Mouse (Mus musculus) limb, embryonic 15.5 days (tissue): ENCODE measurements around the gene Lhx4. TPM values are rescaled to one million over a fixed set of nuclear protein-coding genes. Genes with fewer than 3 reads are reported as not detected.

Experiments used
- ATAC-seq: fragments of 200-750 bp; cut with Nextera tagmentation; 2 replicates; pipeline ENCODE4 v1.8.0; 2017; ENCODE audit warnings: low read depth, moderate TSS enrichment; ENCODE audit not compliant: insufficient number of reproducible peaks, low FRiP score, low TSS enrichment
- H3K27ac ChIP-seq: fragments of 300-500 bp; sonication (generic); 2 replicates; pipeline ENCODE4 v1.5.1; 2015; ENCODE audit warnings: moderate library complexity, mild to moderate bottlenecking, inconsistent platforms
- H3K27me3 ChIP-seq: fragments of 300-500 bp; sonication (generic); 2 replicates; pipeline ENCODE4 v1.6.1; 2015; ENCODE audit warnings: inconsistent platforms
- H3K36me3 ChIP-seq: fragments of 300-500 bp; sonication (generic); 2 replicates; pipeline ENCODE4 v1.6.1; 2015; ENCODE audit warnings: inconsistent platforms
- H3K4me1 ChIP-seq: fragments of 300-500 bp; sonication (generic); 2 replicates; pipeline ENCODE4 v1.6.1; 2015; ENCODE audit warnings: inconsistent platforms
- H3K4me2 ChIP-seq: fragments of 300-500 bp; sonication (generic); 2 replicates; pipeline ENCODE4 v1.6.1; 2015; ENCODE audit warnings: mild to moderate bottlenecking, inconsistent platforms
- H3K4me3 ChIP-seq: fragments of 300-500 bp; sonication (generic); 2 replicates; pipeline ENCODE4 v1.5.1; 2015; ENCODE audit warnings: mild to moderate bottlenecking, inconsistent platforms
- H3K9ac ChIP-seq: fragments of 300-500 bp; sonication (generic); 2 replicates; pipeline ENCODE4 v1.6.1; 2015; ENCODE audit warnings: inconsistent platforms
- H3K9me3 ChIP-seq: fragments of 300-500 bp; sonication (generic); 2 replicates; pipeline ENCODE4 v1.6.1; 2016; ENCODE audit warnings: inconsistent platforms
- WGBS: fragments of 180-500 bp; shearing (Covaris S2); methylation state at CpG from one replicate; pipeline ENCODE4 v1.1.7; 2015; 5-methylcytosine and 5-hydroxymethylcytosine counted together
- polyA plus RNA-seq: library from polyadenylated mRNA; unstranded; fragments of >200 nt; fragmentation: Nextera tagmentation; extraction: Ambion mirVana; gene quantifications from 2 replicates; pipeline ENCODE4 v1.2.1, GENCODE M21; 2015

Lhx4 gene
- polyA plus RNA-seq: 0.02 and 0.04 TPM in 2 replicates

DNA sequence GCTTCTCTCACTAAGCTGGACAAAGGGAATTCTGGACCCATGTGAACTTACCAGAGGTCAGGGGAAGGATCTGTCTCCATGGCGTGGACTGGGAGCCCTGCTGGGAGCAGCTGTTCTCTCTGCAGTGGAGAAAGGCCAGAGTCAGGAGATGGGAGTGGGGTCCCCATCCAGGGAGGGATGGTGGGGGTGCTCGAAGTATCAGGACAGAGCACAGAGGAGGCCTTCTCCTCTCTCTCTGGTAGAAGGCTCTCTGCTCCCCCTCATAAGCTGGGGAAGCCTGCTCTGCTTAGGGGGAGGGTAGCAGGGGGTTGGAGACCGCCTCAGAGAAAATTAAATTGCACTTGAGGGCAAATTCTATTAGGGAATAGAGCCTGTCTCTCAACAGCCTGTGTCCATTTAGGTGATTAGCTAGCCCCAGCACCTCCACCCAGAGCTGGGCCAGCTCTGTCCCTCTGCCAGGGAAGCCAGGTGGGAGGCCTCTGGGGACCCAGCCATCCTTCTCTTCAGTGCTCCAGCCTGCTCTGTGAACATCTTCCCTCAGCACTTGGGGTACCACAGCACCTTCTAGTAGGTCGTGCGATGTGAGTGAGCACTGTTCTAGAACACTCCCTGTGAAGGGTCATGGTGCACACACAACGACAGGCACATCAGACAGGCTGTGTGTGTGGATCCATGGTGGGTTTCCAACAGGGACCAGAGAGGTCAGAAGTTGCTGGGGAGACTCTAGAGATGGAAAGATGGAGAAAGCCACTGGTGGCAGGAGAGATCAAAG is at the start of gene Lhx4:
Lhx4 (minus strand) TSS at position 201 of the 772 bp plus-strand sequence.
- Histone ChIP-seq H3K9ac (no peak within 1 kb of the TSS), H3K4me2 (no peak within 1 kb of the TSS), H3K27ac (no peak within 1 kb of the TSS), H3K9me3 (no peaks in the 10 kb centered on the region), H3K36me3 (no peaks in the 10 kb centered on the region), H3K4me3 (no peak within 1 kb of the TSS), H3K27me3 (peaks cover 71% of the 10 kb centered on the region), H3K4me1 (0 out of 2 replicates have a peak, but pooled peaks cover 4% of the 10 kb centered on the region)
- no peak for ATAC-seq
- 56% methylated on average over 6 of the region's 6 CpGs for WGBS

DNA sequence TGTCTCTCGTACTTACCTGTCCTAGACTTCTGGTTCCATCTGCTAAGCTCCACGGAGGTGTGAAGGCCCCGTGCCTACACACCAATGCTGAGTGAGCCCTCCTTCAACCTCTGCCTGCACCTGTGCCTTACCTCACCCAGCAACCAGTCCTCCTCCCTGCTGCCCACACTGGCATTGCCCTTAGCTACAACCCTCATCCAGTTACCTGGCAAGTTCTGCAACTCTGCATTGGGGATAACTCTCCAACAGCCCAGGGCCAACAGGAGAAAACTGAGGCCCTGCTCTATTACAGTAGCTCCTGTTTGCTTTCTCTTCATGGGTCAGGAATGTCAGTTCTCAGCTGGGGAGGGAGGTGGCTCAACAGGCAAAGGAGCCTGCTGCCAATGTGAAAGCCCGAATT is 46.5 kb upstream of the Lhx4 start:
- H3K36me3 ChIP-seq: peaks cover 37% of the 10 kb centered on the region
- no peak overlapping the region for H3K9ac ChIP-seq
- ATAC-seq: no peak
- H3K4me3 ChIP-seq: no peak overlapping the region
- H3K27ac ChIP-seq: no peak overlapping the region
- no peaks in the 10 kb centered on the region for H3K9me3 ChIP-seq
- WGBS: 88% methylated on average over 4 of the region's 4 CpGs
- H3K27me3 ChIP-seq: no peaks in the 10 kb centered on the region
- H3K4me2 ChIP-seq: no peak overlapping the region
- H3K4me1 ChIP-seq: 0 out of 2 replicates have a peak, but pooled peaks cover 2% of the 10 kb centered on the region

DNA sequence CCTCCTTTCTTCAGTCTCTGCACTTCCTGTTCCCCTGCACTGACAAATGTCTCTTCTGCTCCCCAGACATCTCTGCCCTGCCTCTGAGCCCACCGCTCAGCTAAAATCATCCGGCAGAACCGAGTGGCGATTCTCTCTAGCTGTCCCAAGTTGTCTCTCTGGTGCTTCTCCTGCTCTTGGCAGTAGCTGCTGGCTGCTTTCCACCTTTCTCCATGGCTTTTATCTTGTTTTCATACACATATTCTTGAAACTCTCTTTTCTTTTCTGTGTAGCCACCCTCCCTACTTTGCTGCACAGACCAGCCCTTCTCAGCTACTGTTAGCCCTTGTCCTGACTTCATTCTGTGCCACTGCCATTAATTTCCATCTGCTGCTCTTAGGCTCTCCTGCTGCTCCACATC is 45.9 kb upstream of the Lhx4 start:
- no peak overlapping the region for H3K4me2 ChIP-seq
- H3K27ac ChIP-seq: no peak overlapping the region
- H3K27me3 ChIP-seq: no peaks in the 10 kb centered on the region
- H3K9ac ChIP-seq: no peak overlapping the region
- 83% methylated on average over 4 of the region's 4 CpGs for WGBS
- no peaks in the 10 kb centered on the region for H3K9me3 ChIP-seq
- 0 out of 2 replicates have a peak, but pooled peaks cover 2% of the 10 kb centered on the region for H3K4me1 ChIP-seq
- no peak overlapping the region for H3K4me3 ChIP-seq
- ATAC-seq: no peak
- H3K36me3 ChIP-seq: peaks cover 37% of the 10 kb centered on the region

DNA sequence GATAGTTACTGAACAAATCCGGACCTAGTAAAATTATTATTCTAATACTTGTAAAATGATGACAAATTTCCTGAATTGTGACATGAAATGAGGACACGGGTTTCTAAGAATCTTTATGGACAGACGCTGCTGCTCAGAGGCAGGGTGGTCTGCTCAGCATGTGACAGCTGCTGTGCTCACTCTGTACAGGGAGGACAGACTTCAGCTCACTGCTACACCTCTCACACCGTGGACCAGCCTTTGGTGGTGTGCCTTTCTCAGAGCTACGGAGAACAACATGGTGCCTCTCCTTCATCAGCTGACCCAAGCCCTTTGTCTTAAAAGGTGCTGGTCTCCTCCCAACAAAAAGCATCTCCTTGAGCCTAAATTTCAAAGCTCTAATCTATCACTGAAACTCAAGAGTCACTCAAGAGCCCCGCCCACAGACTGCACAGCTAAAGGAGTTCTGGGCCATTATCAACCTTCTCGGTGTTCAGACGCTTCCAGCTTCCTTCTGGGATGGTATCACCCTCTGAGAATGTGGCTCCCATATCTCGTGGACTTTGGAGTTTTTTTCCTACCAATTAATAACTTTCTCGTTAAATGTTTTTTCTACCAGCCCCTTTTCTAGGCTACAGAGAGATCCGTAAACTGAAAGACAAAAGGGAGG is 45.4 kb upstream of the Lhx4 start:
- ATAC-seq: no peak
- 72% methylated on average over 11 of the region's 11 CpGs for WGBS
- Histone ChIP-seq H3K4me1 (0 out of 2 replicates have a peak, but pooled peaks cover 2% of the 10 kb centered on the region), H3K27ac (no peak overlapping the region), H3K4me2 (no peak overlapping the region), H3K36me3 (peaks cover 41% of the 10 kb centered on the region), H3K27me3 (no peaks in the 10 kb centered on the region), H3K9ac (no peak overlapping the region), H3K9me3 (no peaks in the 10 kb centered on the region), H3K4me3 (no peak overlapping the region)

DNA sequence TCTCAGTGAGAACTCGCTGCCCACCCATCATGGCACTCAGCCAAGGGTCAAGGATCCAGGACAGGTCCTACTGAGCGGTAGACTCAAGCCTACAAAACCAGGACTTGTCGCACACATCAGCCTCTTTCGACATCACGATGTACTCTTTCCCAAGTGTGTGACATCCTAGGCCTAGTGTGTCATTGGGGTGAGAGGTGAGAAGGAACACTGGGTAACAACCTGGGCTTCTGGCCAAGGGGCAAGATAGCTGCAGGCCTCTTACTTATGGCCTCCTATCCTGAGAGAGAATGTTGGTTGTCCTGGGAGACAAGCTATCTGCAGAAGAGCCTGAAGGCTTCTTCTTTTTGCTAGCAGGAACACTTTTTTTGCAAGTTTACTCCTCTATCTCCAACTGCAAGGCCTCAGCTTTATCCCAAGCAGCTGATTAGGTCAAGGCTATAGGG is 44.3 kb upstream of the Lhx4 start:
- H3K4me2 ChIP-seq: no peak overlapping the region
- WGBS: 92% methylated on average over 5 of the region's 5 CpGs
- no peak for ATAC-seq
- H3K4me3 ChIP-seq: no peak overlapping the region
- H3K36me3 ChIP-seq: peaks cover 48% of the 10 kb centered on the region
- H3K4me1 ChIP-seq: no peaks in the 10 kb centered on the region
- no peaks in the 10 kb centered on the region for H3K9me3 ChIP-seq
- H3K27ac ChIP-seq: no peak overlapping the region
- no peaks in the 10 kb centered on the region for H3K27me3 ChIP-seq
- H3K9ac ChIP-seq: no peak overlapping the region

DNA sequence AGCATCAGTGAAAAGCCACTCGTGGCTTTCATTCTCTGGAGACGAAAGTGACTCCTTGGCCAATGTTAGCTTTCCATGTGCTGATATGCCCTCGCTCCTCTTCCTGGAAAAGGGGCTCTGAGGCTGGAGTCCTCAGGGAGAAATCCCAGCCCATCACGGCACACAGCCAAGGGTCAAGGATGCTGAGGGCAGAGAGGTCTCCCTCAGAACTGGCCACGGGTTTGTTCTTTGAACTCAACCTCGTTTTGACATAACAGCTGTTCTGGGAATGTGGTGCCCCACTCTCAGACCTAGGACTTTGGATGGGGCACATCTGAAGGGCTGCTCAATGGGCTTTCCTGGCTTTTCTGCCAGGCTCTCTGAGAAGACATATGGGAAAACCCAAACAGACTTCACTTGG is 43.4 kb upstream of the Lhx4 start:
- Histone ChIP-seq H3K9ac (no peak overlapping the region), H3K4me2 (no peak overlapping the region), H3K27me3 (no peaks in the 10 kb centered on the region), H3K4me1 (no peaks in the 10 kb centered on the region), H3K4me3 (no peak overlapping the region), H3K36me3 (peaks cover 54% of the 10 kb centered on the region), H3K27ac (no peak overlapping the region), H3K9me3 (no peaks in the 10 kb centered on the region)
- ATAC-seq: no peak
- WGBS: 80% methylated on average over 6 of the region's 6 CpGs

DNA sequence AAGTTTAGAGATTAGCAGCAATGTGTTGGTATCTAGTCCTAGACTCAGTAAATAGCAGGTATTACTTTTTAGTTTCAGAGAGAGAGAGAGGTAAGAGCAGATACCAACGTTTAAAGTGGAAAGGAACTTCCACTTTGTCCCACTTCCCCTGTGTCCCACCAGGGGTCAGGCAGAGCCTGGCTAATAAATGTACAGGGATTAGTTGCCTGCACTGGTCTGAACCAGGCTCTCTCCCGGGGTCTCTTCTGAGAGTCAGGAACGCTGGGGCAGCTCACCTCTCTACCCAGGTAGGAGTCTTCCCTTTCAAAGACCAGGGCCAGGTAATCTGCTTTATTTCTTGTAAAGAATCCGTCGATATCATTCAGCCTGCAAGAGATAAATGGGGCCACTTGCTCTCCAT is 40.4 kb upstream of the Lhx4 start:
- Histone ChIP-seq H3K4me2 (no peak overlapping the region), H3K27ac (no peak overlapping the region), H3K4me1 (no peaks in the 10 kb centered on the region), H3K36me3 (peaks cover 74% of the 10 kb centered on the region), H3K9me3 (no peaks in the 10 kb centered on the region), H3K27me3 (no peaks in the 10 kb centered on the region), H3K9ac (no peak overlapping the region), H3K4me3 (no peak overlapping the region)
- 52% methylated on average over 5 of the region's 5 CpGs for WGBS
- no peak for ATAC-seq

DNA sequence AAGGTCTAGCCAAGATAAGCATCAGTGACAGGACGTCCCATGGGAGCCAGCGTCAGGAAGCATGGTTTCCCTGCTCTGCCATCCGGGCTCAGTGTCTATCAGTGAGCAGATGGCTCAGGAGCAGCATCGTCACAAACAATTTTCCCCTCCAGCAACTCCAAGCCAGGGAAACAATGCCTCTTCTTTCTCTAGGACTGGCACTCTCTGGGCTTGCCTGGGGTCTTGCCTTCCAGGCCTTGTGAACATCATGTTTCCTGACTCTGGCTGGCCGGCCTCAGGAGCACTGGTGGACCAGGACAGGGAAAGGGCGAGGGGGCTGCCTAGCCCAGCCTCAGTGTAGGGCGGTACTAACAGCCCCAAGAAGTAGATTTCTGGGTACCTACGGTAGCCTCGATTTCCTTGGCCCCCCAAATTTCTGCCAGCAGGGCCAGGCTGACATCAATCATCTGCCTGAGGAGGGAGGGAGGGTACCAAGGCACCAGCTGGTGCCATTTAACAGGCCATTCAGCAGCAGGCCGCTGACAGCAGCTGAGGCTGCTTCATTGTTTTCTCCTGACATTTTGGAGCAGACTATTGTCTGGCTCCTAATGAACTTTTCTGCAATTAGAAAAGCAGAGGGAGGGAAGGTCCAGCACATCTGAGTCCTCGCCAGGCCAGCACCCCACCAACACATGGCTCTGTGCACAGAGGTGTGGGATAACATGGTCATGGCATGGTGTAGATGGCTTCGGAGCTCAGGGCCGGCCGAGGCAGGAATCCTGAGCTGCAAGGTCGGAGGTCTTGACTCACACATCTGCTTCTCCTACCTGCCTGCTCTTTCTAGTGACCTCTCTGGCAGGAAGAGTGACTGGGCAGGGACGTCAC is 38.9 kb upstream of the Lhx4 start:
- no peaks in the 10 kb centered on the region for H3K27me3 ChIP-seq
- H3K27ac ChIP-seq: no peak overlapping the region
- ATAC-seq: no peak
- 75% methylated on average over 16 of the region's 16 CpGs for WGBS
- H3K9me3 ChIP-seq: no peaks in the 10 kb centered on the region
- H3K9ac ChIP-seq: no peak overlapping the region
- peaks cover 79% of the 10 kb centered on the region for H3K36me3 ChIP-seq
- H3K4me3 ChIP-seq: no peak overlapping the region
- no peaks in the 10 kb centered on the region for H3K4me1 ChIP-seq
- no peak overlapping the region for H3K4me2 ChIP-seq

DNA sequence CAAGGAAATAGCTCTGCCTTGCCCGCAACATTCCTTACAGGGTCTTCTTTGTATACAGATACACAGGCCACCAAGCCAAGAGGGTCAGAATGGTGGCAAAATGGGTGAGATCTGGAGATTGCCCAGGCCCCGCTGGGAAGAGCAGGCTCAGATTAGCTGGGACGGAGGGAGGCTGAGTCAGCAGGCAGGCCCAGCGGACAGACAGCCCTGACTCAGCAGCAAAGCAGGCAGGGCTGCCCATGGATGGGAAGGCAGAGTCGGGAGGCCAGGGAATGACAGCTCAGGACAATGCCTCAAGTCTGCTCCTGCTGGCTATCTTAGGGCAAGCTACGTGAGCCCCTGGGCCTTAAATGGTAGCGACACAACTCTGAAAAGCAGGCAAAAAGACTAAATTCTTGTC is 34.4 kb upstream of the Lhx4 start:
- H3K9ac ChIP-seq: no peak overlapping the region
- H3K36me3 ChIP-seq: peaks cover 62% of the 10 kb centered on the region
- 0 out of 2 replicates have a peak, but pooled peaks cover 3% of the 10 kb centered on the region for H3K4me1 ChIP-seq
- ATAC-seq: no peak
- no peak overlapping the region for H3K4me3 ChIP-seq
- 64% methylated on average over 7 of the region's 7 CpGs for WGBS
- no peaks in the 10 kb centered on the region for H3K27me3 ChIP-seq
- H3K4me2 ChIP-seq: no peak overlapping the region
- no peaks in the 10 kb centered on the region for H3K9me3 ChIP-seq
- no peak overlapping the region for H3K27ac ChIP-seq

DNA sequence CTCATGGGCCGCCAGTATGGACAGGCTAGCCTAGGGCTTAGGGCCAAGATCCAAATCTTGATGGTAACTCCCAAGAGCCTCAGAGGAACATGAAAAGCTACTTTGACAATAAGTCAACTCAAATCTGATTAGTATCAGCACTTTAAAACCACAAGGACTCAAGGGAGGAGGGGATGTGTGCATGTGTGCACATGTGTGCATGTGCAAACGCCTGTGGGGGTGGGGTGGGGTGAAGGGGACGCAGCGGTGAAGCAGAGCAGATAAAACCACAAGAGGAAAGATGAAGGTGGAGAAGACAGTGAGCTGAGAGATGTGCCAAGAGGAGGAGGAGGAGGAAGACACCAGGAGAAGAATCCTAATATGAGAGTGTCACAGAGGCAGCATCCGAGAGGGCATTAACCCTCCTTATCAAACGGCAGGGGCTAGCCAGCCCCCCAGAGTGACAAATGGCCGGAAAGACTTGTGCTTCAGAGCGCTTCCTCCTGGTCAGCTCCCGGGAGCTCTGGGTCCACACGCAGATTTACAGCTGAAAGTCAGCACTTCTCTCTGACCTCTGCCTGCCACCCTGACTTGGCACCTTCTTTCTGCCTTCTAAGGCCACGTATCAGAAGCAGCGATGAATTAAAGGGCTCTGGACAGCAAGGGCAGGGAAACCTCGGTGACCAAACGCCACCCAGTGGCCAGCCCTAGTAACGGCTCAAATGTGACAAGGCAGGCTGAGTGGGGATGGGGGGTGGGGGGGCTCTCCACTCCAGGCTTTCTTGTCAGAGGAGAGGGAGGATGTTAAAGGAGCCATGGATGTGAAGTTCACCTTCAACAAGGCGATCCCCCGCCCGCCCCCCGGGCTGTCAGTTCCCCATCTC is 33.1 kb upstream of the Lhx4 start:
- 34% methylated on average over 19 of the region's 19 CpGs for WGBS
- no peaks in the 10 kb centered on the region for H3K27me3 ChIP-seq
- H3K4me1 ChIP-seq: 0 out of 2 replicates have a peak, but pooled peaks cover 3% of the 10 kb centered on the region
- no peak overlapping the region for H3K4me2 ChIP-seq
- peaks cover 61% of the 10 kb centered on the region for H3K36me3 ChIP-seq
- no peak overlapping the region for H3K4me3 ChIP-seq
- H3K27ac ChIP-seq: no peak overlapping the region
- H3K9ac ChIP-seq: no peak overlapping the region
- no peak for ATAC-seq
- H3K9me3 ChIP-seq: no peaks in the 10 kb centered on the region

DNA sequence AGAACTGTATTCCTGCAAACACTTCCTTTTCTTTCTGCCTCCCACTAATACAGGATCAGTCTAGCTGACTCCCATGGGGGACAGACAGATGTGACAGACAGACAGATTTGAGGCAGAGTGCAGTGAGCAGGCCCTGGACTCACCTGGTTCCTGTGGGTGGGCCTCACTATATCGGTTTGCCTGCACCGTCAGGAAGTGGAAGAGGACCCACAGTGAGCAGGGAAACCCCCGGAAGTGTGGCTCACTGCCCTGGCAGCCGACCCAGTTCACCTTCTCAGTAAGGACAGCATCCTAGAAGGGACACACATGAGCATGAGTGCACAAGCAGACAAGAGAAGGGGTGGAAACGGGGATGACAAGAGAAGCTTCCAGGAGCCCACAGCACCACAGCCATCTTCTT is 30.9 kb upstream of the Lhx4 start:
- H3K4me3 ChIP-seq: no peak overlapping the region
- no peak overlapping the region for H3K27ac ChIP-seq
- 0 out of 2 replicates have a peak, but pooled peaks cover 3% of the 10 kb centered on the region for H3K4me1 ChIP-seq
- no peak overlapping the region for H3K9ac ChIP-seq
- ATAC-seq: no peak
- WGBS: 71% methylated on average over 5 of the region's 5 CpGs
- peaks cover 58% of the 10 kb centered on the region for H3K36me3 ChIP-seq
- no peak overlapping the region for H3K4me2 ChIP-seq
- H3K9me3 ChIP-seq: no peaks in the 10 kb centered on the region
- no peaks in the 10 kb centered on the region for H3K27me3 ChIP-seq
